Mouse (Mus musculus): Measurements from ENCODE around the gene Capns1.

DNA sequence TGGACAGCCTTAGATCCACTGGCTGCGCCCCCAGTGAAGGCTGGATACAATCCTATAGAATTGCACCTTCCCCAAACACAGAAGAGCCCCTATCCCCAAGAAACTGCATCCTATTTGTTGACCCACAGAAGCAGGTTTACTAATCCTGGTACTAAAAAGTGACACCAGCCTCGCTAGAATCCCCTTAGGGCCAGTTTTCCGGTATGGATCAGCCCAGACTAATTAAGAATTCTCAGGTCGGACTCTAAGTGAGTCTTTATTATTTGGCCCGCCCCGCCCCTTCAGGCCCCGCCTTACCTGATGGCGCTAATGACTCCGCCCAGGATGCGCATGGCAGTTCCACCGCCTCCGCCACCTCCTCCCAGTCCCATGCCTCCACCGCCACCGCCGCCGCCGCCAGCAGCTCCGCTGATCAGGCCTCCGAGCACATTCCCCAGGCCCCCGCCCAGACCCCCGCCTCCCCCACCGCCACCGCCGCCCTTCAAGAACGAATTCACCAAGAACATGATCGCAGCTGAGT is 5.0 kb downstream of the Capns1 start:
- no peak for TF ChIP-seq CTCF (IDR thresholded peaks at IDR 0.05; ENCODE audit: borderline replicate concordance, insufficient read depth, low read length)
- TF ChIP-seq POLR2A (IDR thresholded peaks at IDR 0.05; ENCODE audit: low read depth, low read length) = peak; percentile 46; the same call in 1 of the 2 replicates

All from embryonic fibroblast, embryonic 13.5 days (primary cell).